Mouse (Mus musculus) lung, postnatal 25 days (tissue): ENCODE data around the gene Fry.

Experiments used
- DNase-seq: peaks from one replicate; pipeline ENCODE4 v3.0.0; 2022; ENCODE audit warnings: low spot score

Fry gene

DNA sequence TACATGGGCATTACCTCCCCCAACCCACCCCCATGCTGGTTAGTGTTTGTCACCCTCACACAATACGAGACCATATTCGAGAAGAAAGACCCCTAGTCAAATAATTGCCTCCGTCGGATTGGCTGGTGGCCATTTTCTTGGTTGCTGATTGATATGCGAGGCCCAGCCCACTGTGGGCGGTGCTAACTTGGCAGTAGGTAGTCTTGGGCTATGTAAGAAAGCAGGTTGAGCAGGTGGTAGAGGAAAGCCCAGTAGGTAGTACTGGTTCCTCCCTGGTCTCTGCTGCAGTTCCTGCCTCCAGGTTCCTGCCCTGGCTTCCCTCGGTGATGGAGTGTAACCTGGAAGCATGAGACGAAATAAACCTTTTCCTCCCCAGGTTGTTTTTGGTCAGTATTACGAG lies 153.7 kb downstream of the Fry start:
- no peak for DNase-seq

DNA sequence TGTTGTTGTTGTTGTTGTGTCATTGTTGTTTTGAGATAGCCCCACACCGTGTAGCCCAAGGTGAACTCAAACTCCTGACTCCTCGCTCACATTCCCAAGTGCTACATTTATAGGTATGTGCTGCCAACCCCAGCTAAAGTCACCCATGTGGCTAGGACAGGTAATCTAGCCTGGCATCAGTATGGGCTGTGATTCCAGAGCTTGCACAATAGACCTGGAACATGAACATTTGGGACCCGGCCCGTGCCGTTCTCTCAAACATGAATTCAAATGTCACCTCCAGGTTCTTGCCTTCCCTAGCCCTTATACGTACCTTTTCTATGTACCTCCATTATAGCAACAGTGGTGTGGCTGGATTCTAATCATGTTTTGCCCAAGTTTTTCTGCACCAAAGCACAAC lies 156.9 kb downstream of the Fry start:
- DNase-seq: no peak

DNA sequence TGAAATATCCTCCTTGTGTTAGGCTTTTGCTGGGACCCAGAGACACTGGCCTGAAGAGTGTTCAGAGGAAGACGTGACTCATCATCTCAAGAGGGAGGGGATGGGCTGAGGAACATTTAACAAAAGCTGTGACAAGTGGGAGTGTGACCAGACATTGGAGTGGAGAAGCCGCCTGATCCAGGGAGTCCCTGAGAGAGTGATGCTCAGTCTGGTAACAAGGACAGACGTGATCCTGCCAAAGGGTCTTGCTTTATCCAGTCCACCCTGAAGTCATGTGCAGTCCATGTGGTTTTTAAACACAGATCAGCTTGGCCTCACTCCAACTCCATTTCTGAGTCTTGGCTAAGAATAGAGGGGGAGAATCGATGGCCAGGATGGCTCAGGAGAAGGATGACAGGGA lies 158.2 kb downstream of the Fry start:
- DNase-seq: no peak

DNA sequence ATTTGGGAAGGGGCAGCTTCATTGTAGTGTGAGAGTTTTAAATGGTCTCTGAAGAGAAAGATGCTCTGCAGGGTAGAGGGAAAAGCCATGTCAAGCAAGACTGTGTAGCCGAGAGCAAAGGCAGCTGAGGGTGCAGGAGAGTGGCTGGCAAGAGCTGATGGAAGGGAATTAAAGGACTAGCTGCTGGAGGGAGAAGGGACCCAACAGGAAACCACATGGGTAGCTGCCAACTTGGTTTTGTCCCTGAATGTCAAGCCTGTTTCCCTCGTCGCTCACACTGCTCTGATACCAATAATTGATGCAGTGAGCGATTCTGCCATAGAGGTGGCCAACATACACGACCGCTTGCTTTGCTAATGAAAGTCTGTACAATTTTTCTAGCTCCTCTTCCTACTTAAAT lies 160.9 kb downstream of the Fry start:
- no peak for DNase-seq

- DNase-seq: no peak
These were observed 162.6 kb downstream of the Fry start for GRCm38 (mm10) chr5:150281084-150281483.

DNA sequence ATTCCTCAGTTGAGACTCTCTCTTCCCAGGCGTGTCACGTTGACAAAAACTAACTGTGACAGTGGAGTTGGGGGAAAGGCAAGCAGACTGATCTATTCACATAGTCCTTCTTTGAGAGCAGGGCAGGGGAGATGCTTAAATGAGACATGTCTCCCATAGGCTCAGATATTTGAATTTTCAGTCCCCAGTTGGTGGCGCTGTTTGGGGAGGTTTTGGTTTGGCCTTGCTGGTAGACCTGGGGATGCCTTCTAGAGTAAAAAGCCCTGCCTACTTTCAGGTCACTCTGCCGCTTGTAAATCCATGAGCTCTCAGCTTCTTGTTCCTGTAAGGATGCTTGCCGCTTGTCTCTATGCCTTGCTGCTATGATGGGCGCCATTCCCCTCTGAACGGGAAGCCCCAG lies 163.6 kb downstream of the Fry start:
- DNase-seq: no peak

DNA sequence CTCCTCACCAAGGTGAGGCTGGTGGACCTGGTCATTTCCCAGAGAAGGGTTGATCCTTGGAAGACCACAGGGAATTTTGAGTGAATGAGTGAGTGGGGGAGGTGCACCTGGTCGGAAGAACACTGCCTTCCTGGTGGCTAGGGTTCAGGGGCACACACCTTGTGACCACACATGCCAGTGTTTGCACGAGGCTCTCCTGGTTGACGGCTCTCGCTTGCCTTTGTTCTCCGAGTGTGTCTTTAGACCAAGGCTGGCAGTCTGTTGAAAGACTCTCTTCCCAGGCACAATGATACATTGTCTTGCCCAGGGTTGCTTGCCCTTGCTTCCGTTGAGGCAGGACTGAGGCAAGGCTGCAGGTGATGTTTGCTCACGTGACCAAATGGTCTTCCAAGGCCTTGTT lies 169.5 kb downstream of the Fry start:
- no peak for DNase-seq

DNA sequence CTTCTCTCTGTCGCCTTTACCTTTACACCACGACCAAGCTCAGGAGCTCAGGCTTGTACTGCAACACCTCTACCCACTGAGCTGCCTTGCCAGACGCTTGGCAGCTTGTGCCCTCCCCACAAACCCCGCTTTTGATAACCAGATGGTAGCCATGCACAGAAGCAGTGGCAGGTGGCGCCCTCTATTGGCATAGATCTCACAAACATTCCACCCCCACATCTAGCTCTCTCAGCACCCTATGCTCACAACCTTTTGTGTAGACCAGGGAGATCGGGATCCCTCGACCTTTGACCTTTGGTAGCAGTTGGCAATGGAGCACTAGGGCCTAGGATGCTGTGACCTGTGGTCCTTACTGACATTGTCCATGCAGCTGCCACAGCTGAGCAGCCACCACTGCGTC lies 171.2 kb downstream of the Fry start:
- DNase-seq: no peak

- DNase-seq: no peak
These were observed 172.2 kb downstream of the Fry start for GRCm38 (mm10) chr5:150290494-150291199.

DNA sequence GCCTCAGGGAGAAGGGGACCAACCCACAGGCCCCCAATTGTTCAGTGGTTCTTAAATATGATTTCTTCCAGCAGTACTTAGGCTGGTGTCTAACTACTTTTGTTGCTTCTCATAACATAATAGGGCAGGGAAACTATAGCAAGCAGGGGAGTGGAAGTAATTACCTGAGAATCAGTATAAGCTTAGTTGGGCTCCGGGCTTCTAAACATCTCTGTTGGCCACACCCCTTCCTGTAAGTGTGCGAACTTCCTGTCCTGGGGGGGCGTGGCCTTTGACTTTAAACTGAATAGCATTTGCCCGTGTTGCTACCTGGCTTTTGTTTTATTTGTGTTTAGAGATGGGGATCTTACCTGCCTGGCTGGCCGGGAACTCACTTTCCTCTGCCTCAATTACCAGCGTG lies 172.8 kb downstream of the Fry start:
- DNase-seq: no peak

DNA sequence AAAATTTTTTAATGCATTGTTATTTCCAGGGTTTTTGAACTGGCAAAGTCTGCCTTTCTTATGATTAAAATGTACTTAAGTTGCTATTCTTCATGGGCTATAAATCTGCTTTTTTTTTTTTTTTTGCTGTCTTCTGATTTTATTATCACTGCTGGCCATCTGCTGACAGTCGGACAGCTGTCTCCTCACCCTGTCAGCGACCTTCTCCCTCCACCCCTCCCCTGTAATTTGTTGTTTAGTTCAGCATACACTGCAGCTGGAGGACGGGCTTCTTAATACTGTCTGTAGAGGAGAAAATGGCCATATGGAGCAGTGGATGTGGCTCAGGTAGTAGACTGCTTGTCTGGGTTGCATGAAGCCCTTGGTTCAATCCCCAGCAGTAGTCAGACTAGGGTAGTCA lies 173.7 kb downstream of the Fry start:
- DNase-seq: no peak

DNA sequence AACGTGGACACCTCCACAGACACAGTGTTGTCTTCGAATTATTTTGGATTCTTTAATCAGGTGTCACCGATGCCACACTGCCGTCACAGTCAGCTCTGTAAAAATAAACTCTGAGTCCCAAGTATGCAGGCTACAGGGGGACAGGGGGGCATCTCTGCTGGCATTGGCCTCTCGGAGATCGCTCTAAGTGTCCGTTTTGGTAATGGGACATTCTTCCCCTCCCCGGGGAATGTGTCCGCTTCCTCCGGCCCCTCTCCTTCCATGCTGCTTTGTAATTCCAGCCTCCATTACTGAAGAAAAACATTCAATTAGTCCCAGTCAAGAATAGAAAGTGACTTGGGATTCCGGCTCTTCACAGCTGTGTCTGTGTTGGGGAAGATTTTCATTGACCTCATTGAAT lies 175.9 kb downstream of the Fry start:
- no peak for DNase-seq

DNA sequence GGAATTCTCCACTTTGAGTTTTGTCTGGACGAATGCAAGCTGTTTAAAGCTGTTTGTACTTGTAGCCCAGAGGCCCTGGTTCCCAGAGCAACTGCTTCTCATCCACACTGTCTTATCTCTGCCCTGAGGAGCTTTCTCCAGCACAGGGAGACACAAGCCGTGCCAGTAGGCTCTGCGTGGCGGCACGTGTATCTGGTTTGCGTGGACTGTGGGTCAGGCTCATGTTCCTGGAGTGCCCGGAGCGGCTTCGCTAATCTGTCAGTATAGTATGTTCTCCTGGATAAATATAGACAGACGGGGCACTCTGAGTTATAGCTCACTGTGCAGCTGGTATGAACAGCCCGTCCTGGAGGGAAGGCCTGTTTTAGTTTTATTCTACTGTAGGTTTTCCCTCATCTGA lies 176.7 kb downstream of the Fry start:
- no peak for DNase-seq

DNA sequence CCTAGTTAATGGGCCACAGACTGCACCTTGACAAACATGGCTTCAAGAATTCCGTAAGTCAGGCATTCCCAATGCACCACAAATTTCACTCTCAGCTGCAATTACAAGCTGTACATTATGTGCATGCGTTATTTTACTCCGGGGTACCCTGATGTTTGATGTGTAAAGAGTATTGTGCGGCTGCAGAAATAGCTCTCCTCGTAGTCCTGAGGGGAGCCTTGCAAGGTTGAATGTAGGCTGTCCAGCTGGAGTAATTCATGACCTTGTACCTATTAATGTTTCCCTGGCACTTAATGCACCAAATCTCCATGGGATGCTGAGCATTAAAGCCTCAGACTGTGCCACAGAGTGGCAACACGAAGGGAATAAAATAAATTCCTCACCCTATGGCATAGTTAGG lies 180.5 kb downstream of the Fry start:
- no peak for DNase-seq

- DNase-seq: no peak
These were observed 183.7 kb downstream of the Fry start for GRCm38 (mm10) chr5:150302123-150302522.

DNA sequence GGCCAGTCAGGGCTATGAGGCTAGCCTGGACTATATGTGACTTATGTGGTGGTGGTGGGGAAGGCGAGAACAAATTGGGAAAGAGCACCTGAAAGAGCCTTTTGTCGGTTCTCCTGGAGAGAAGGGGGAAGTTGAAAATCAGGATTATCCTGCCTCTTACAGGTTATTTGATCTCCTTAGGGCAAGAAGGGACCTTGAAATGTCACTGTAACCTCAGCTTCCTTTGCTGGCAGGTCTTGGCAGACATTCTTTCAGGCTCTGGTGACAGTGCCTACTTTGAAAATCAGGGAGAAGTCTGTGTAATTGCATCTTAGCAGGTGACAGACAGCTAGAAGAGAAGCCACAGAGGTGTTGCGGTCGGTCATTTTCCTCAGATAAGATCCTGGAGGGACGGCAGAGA lies 184.6 kb downstream of the Fry start:
- no peak for DNase-seq

GRCm38 (mm10) chr5:150306497-150306896 lies 188.1 kb downstream of the Fry start:
- DNase-seq: no peak

- no peak for DNase-seq
These were observed 194.8 kb downstream of the Fry start for GRCm38 (mm10) chr5:150313229-150313628.

DNA sequence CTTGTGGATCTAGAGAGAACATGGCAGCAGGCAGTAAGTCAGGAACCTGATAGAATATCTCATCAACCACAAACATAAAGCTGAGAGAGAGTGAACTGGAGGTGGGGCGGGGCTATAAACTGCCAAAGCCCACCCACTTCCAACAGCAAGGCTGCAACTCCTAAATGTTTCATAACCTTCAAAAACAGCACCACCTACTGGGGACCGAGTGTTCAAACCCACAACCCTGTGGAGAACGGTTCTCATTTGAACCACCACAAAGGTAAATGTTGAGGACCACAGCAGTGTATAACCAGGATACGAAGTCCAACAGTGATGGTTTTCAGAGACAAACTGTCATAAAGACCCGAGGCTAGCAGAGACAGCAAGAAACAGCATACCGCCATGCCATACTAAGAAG lies 196.1 kb downstream of the Fry start:
- no peak for DNase-seq

DNA sequence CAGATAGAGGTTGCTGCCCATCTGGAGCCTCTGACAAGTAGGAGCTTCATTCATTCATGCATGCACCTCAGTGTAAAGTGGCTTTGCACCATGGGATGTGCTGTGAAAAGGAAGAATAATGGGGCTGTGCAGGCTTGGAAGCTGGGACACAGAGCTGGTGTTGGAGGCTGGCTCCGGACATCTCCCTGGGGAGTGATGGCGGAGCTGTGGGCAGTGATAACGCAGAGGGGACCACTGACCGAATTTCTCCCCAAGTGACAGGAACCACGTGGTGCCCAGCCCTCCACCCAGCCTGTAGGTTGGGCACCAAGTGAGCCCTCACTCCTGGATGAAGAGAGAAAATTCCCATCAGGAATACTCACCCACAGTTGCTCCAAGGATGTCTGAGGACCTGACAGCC lies 207.0 kb downstream of the Fry start:
- DNase-seq: no peak

GRCm38 (mm10) chr5:150328686-150329085 lies 210.2 kb downstream of the Fry start:
- DNase-seq: no peak

DNA sequence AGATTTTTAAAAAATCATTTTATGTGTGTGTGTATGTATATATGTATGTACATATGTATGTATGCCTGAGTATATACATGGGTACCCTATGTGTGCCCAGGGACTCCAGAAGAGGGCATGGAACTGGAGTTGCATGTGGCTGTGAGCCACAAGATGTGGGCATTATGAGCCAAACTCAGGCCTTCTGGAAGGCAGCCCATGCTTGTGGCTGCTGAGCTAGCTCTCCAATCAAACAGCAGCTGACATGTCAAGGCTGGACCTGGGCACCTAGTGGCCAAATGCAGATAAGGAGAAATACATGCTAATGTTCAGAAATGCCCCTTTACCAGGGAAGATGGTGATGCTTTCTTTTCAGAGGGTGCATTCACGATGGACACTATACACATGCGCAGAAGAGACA lies 213.4 kb downstream of the Fry start:
- no peak for DNase-seq

- no peak for DNase-seq
These were observed 214.4 kb downstream of the Fry start for GRCm38 (mm10) chr5:150332810-150333209.

DNA sequence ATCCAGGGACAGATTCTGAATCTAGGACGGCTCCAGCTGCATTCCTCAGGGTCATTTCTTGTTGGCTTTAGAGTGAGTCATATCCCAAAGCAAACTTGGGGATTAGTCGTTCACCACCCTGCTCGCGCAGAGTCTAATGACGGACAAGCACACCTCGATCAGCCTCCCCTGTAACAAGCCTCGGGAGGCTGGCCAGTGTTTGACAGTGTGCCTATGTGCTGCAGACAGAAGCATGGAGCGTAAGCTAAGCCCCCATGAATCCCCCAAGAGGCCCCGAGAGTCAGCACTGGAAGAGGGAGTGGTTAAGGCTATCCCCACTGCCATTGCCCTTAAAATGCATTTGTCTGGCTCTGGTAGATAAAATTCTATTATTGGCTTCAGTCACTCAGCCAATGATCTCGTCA lies 214.9 kb downstream of the Fry start:
- no peak for DNase-seq

DNA sequence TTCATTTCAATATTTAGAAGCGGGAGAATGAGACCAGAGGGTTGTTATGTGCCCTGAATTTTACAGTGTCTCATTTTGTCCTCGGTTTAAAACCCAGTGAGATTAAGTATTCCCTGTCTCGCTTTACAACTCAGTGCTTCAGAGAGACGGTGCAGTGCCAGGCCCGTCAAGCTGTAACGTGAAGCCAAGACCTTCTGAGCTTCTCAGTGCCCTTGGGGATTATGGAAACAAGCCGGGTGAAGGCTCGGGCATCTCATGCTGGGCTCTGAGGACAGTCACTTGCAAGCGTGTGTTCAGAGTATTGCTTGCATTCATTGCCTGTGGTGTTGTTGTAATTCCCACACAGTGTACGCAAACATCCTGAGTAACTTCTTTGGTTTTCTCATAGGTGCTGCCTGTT lies 218.0 kb downstream of the Fry start:
- no peak for DNase-seq
